Mouse (Mus musculus): Measurements from ENCODE around the gene Mfsd4b5.

- no peak for TF ChIP-seq TAL1 (IDR thresholded peaks at IDR 0.05; ENCODE audit: low read length)
- no peak for TF ChIP-seq GATA1 (IDR thresholded peaks at IDR 0.05; ENCODE audit: low read length)
Observed at GRCm38 (mm10) chr10:39949377-39949954, 37.0 kb downstream of the Mfsd4b5 start.

All from erythroblast, embryonic 14.5 days (primary cell).